Mouse (Mus musculus) mesoderm, embryonic 11.5 days (tissue): ENCODE measurements around the gene Sult2a1.
"Not testable (repeated sequence)": the region's sequence is repeated elsewhere in the genome, so short reads cannot be mapped to it uniquely, and the experiment has no call there.

ENCODE experiments used
- DNase-seq: peaks from one replicate; pipeline ENCODE4 v3.0.0-alpha.2; 2012; ENCODE audit warnings: low read depth, low spot score

Gene Sult2a1

GRCm38 (mm10) chr7:13837309-13837708, at the start of gene Sult2a1:
Sult2a1 (minus strand) TSS chr7:13837409.
- DNase-seq: not testable (repeated sequence)

- no peak for DNase-seq
These were observed 23.3 kb downstream of the Sult2a1 start for GRCm38 (mm10) chr7:13813913-13814312.
